Mouse (Mus musculus): ENCODE measurements around the gene Nfe2l1. TPM values are rescaled to one million over a fixed set of nuclear protein-coding genes. Genes with fewer than 3 reads are reported as not detected.

Nfe2l1 gene
- polyA plus RNA-seq, 1 experiment from 2014 or later = 34.6 TPM

- H3K27ac ChIP-seq (ENCODE audit: low read depth) = no peak overlapping the region
- 96% methylated on average over 1 of the region's 1 CpGs for WGBS
These were observed 4.4 kb upstream of the Nfe2l1 start for GRCm38 (mm10) chr11:96834127-96834526.

GRCm38 (mm10) chr11:96832973-96833372 lies 3.2 kb upstream of the Nfe2l1 start:
- no peak overlapping the region for H3K4me2 ChIP-seq
- no peak overlapping the region for H3K9ac ChIP-seq
- H3K4me3 ChIP-seq (ENCODE audit: low read depth, low read length) = no peak overlapping the region
- peaks cover 4% of the 10 kb centered on the region for H3K36me3 ChIP-seq (ENCODE audit: insufficient read depth)
- peaks cover 3% of the 10 kb centered on the region; the same call in 1 of the 2 replicates for H3K4me1 ChIP-seq (ENCODE audit: insufficient read depth)
- H3K9me3 ChIP-seq (ENCODE audit: low read depth, low read length) = no peaks in the 10 kb centered on the region
- DNase-seq (no peak), ATAC-seq (ENCODE audit: insufficient read depth) (no peak)
- WGBS = 67% methylated on average over 2 of the region's 2 CpGs
- no peaks in the 10 kb centered on the region for H3K27me3 ChIP-seq (ENCODE audit: insufficient read depth, low read length)
- TF ChIP-seq CTCF (IDR thresholded peaks at IDR 0.05; ENCODE audit: low read depth) = no peak
- H3K27ac ChIP-seq (ENCODE audit: low read depth) = no peak overlapping the region

More at GRCm38 (mm10) chr11:96834127-96834526, 4.4 kb upstream of the Nfe2l1 start:
- H3K9me3 ChIP-seq (ENCODE audit: low read depth, low read length) = no peaks in the 10 kb centered on the region
- H3K4me1 ChIP-seq (ENCODE audit: insufficient read depth) = no peaks in the 10 kb centered on the region; the same call in 1 of the 2 replicates
- ATAC-seq (ENCODE audit: insufficient read depth) = no peak
- no peaks in the 10 kb centered on the region for H3K36me3 ChIP-seq (ENCODE audit: insufficient read depth)
- no peak for TF ChIP-seq CTCF (IDR thresholded peaks at IDR 0.05; ENCODE audit: low read depth)
- no peak overlapping the region for H3K9ac ChIP-seq
- no peak overlapping the region for H3K4me2 ChIP-seq
- DNase-seq = no peak
- no peak overlapping the region for H3K4me3 ChIP-seq (ENCODE audit: low read depth, low read length)
- H3K27me3 ChIP-seq (ENCODE audit: insufficient read depth, low read length) = no peaks in the 10 kb centered on the region

- no peak overlapping the region for H3K27ac ChIP-seq (ENCODE audit: low read depth)
- WGBS = 94% methylated on average over 3 of the region's 3 CpGs
- H3K4me2 ChIP-seq = no peak overlapping the region
- no peaks in the 10 kb centered on the region for H3K9me3 ChIP-seq (ENCODE audit: low read depth, low read length)
- TF ChIP-seq CTCF (IDR thresholded peaks at IDR 0.05; ENCODE audit: low read depth) = no peak
- peaks cover 8% of the 10 kb centered on the region for H3K36me3 ChIP-seq (ENCODE audit: insufficient read depth)
- H3K4me3 ChIP-seq (ENCODE audit: low read depth, low read length) = no peak overlapping the region
- peaks cover 8% of the 10 kb centered on the region; the same call in 1 of the 2 replicates for H3K4me1 ChIP-seq (ENCODE audit: insufficient read depth)
- DNase-seq (no peak), ATAC-seq (ENCODE audit: insufficient read depth) (no peak)
- no peak overlapping the region for H3K9ac ChIP-seq
- H3K27me3 ChIP-seq (ENCODE audit: insufficient read depth, low read length) = no peaks in the 10 kb centered on the region
These were observed 2.8 kb upstream of the Nfe2l1 start for GRCm38 (mm10) chr11:96832541-96832940.

- Histone ChIP-seq H3K36me3 (ENCODE audit: insufficient read depth) (peaks cover 18% of the 10 kb centered on the region), H3K4me2 (no peak overlapping the region), H3K27ac (ENCODE audit: low read depth) (no peak overlapping the region), H3K9me3 (ENCODE audit: low read depth, low read length) (no peaks in the 10 kb centered on the region), H3K4me3 (ENCODE audit: low read depth, low read length) (no peak overlapping the region), H3K4me1 (ENCODE audit: insufficient read depth) (peaks cover 17% of the 10 kb centered on the region), H3K9ac (no peak overlapping the region), H3K27me3 (ENCODE audit: insufficient read depth, low read length) (no peaks in the 10 kb centered on the region)
- TF ChIP-seq CTCF (IDR thresholded peaks at IDR 0.05; ENCODE audit: low read depth) = no peak
- 58% methylated on average over 4 of the region's 4 CpGs for WGBS
- no peak for DNase-seq
- ATAC-seq (ENCODE audit: insufficient read depth) = no peak
These were observed 1.7 kb upstream of the Nfe2l1 start for GRCm38 (mm10) chr11:96831516-96831915.

GRCm38 (mm10) chr11:96830539-96831216 lies 910 bp upstream of the Nfe2l1 start:
- H3K4me2 ChIP-seq = peak overlapping the region; percentile 71
- WGBS = 13% methylated on average over 13 of the region's 13 CpGs

GRCm38 (mm10) chr11:96829403-96829812 lies 360 bp downstream of the Nfe2l1 start:
- Histone ChIP-seq H3K36me3 (ENCODE audit: insufficient read depth) (peaks cover 32% of the 10 kb centered on the region), H3K27ac (ENCODE audit: low read depth) (peak overlapping the region; percentile 99), H3K9me3 (ENCODE audit: low read depth, low read length) (no peaks in the 10 kb centered on the region), H3K9ac (peak overlapping the region; percentile 94), H3K27me3 (ENCODE audit: insufficient read depth, low read length) (no peaks in the 10 kb centered on the region), H3K4me1 (ENCODE audit: insufficient read depth) (peaks cover 28% of the 10 kb centered on the region), H3K4me2 (peak overlapping the region; percentile 95), H3K4me3 (ENCODE audit: low read depth, low read length) (peak overlapping the region; percentile 84)
- ATAC-seq (ENCODE audit: insufficient read depth) (peak; percentile 73), DNase-seq (peak; percentile 85)
- WGBS = under 1% methylated on average over 33 of the region's 33 CpGs
- peak; percentile 41; the same call in 1 of the 2 replicates for TF ChIP-seq CTCF (IDR thresholded peaks at IDR 0.05; ENCODE audit: low read depth)

More at GRCm38 (mm10) chr11:96830539-96831216, 910 bp upstream of the Nfe2l1 start:
- Histone ChIP-seq H3K27ac (ENCODE audit: low read depth) (peak overlapping the region; percentile 89), H3K4me1 (ENCODE audit: insufficient read depth) (peaks cover 23% of the 10 kb centered on the region), H3K9ac (peak overlapping the region; percentile 62), H3K36me3 (ENCODE audit: insufficient read depth) (peaks cover 26% of the 10 kb centered on the region), H3K27me3 (ENCODE audit: insufficient read depth, low read length) (no peaks in the 10 kb centered on the region), H3K4me3 (ENCODE audit: low read depth, low read length) (peak overlapping the region; percentile 84), H3K9me3 (ENCODE audit: low read depth, low read length) (no peaks in the 10 kb centered on the region)
- ATAC-seq (ENCODE audit: insufficient read depth) (no peak), DNase-seq (no peak)
- no peak for TF ChIP-seq CTCF (IDR thresholded peaks at IDR 0.05; ENCODE audit: low read depth)

- H3K27ac ChIP-seq (ENCODE audit: low read depth) = peak overlapping the region; percentile 99
- WGBS = 7% methylated on average over 10 of the region's 10 CpGs
- ATAC-seq (ENCODE audit: insufficient read depth) (no peak), DNase-seq (no peak)
- TF ChIP-seq CTCF (IDR thresholded peaks at IDR 0.05; ENCODE audit: low read depth) = no peak
- H3K9me3 ChIP-seq (ENCODE audit: low read depth, low read length) = no peaks in the 10 kb centered on the region
- H3K27me3 ChIP-seq (ENCODE audit: insufficient read depth, low read length) = no peaks in the 10 kb centered on the region
- H3K9ac ChIP-seq = peak overlapping the region; percentile 94
- H3K36me3 ChIP-seq (ENCODE audit: insufficient read depth) = peaks cover 32% of the 10 kb centered on the region
- H3K4me1 ChIP-seq (ENCODE audit: insufficient read depth) = peaks cover 30% of the 10 kb centered on the region
- H3K4me2 ChIP-seq = peak overlapping the region; percentile 95
- H3K4me3 ChIP-seq (ENCODE audit: low read depth, low read length) = peak overlapping the region; percentile 84
These were observed 887 bp downstream of the Nfe2l1 start for GRCm38 (mm10) chr11:96828881-96829280.
